Mouse (Mus musculus): ENCODE measurements at regions not wholly inside any gene's neighbourhood (a gene's known extent, or its start where the extent isn't known, plus 50 kb on each side); places are given as distances from the start of the nearest gene placed in this dataset.

DNA sequence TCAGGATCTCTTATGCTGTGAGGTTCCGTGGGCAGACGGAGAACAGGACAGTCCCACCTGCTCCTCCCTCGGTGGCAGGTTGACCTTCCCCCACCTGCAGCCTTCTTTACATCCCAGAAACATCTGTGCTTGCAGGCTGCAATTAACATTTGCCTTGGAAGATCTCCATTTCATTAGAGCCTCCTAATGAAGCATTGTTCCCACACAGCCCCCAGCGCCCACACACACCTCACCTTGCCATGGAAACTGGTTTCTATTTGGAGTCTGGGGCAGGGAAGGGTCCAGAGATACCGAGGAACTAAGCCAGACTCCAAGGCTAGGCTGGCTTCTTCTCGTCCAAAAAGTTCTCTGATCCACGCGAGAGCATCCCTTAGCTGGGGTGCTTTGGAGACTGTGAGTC is 56.6 kb upstream of the Rpl38 start:
- no peak for DNase-seq

DNA sequence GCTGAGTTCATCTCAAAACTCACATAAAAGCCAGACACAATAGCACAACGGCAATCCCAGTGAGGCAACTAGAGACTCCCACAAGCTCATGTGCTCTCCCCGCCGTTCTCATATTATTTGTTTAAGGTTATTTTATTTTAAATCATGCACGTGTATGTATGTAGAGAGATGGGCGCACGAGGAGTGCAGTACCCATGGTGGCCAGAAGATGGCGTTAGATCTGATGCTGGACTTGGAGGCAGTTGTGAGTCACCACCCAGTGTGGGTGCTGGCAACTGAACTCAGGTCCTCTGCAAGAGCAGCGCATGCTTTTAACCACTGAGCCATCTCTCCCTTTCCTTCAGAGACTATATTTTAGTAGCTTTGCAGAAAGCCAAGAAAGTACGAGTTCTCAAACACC is 60.3 kb upstream of the Rpl38 start:
- DNase-seq: no peak

DNA sequence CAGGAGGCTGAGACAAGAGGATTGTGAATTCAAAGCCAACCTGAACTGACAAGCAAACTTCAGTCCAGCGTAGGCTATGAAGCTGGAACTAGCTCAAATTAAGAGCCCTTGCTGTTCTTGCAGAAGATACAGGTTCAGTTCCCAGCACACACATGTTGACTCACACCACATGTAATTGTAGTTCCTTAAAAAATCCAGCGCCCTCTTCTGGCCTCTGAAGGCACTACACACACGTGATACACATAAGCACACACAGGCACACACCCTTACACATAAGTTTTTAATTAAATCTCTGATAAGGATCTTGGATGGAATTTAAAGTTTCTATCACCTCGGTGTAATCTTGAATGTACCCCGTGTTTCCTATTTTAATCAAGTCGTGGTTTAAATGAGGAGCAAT is 65.2 kb upstream of the Rpl38 start:
- DNase-seq: no peak

DNA sequence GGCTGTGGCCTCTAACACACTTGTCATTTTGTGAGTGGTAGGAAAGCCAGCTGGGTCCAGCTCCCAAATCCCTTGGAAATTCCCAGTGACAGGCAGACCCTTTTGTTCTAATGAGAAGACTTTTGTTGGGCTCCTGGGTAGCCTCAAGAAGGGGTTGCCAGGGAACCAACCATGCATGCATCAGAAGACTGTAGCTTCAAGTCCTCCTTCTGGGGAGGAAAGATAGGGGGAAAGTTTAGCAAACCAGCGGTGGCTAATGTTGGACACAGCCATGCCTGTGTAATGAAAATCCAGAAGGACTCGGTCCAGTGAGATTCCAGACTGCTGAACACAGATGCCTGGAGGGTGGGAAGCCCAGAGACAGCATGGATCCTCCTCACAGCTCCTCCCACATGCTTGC is 71.1 kb upstream of the Rpl38 start:
- DNase-seq: no peak

DNA sequence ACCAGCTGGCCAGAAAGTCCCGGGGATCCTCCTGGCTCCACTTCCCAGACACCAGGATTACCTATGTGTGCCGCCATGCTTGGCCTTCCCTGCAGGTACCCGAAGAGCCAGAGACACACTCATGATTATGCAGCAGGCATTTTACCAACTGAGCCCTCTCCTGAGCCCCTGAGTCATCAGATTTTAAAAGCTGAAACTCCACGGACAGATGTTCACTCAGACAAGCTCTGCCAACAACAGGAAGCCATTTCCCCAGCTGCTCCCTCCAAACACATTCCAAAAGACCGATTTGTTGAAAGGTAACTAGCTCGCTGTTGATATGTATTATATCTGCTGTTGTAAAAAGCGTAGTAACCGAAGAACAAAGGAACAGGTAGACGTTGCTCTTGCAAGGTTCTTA is 75.4 kb upstream of the Rpl38 start:
- DNase-seq: no peak

DNA sequence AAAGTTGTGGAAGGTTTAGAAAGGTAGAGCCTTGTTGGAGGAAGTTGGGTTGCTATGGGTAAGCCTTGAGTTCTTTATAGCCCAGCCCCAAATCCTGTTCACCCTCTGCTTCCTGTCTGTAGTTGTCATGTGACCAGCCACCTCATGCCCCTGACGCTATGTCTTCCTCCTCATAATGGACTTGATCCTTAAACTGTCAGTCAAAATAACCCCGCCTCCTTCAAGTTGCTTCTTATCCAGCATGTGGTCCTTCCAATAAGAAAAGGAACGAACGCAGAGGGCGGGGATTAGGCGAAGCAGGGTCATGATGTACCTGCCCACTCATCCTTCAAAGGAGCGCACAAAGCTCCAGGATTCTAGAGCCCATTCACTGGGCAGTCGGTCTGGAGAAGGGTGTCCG is 79.8 kb upstream of the Rpl38 start:
- DNase-seq: no peak

DNA sequence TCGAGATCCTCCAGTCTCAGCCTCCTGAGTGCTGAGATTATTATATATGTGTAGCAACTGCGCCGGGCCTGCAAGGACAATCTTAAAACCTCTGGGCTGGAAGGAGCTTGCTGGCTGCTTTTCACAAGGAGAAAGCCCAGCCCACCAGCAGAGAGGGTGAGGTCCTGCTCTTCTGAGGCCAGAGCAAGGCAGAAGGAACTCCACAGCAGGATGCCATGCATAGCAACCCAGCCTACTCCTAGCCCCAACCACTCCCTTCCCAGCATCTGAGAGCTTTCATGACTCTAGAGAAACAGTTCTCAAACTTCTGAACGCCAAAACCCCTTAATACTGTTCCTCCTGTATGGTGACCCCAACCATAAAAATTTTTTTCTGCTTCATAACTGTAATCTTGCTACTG is 80.3 kb upstream of the Rpl38 start:
- DNase-seq: no peak

DNA sequence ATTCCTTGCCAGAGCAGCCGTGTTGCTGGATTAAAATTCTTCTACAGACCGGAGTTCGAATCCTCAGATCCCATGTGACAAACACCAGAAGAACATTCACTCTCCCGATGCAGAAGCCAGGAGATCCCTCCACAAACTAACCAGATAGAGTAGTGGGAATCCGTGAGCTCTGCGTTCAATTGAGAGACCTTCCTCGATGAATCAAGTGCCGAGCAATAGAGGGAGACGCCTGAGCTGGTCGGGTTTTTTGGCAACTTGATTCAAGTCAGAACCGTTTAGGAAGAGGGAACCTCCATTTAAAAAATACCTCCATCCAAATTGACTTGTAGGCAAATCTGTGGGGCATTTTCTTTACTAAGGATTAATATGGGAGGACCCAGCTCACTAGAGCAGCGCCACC is 81.9 kb upstream of the Rpl38 start:
- no peak for DNase-seq

DNA sequence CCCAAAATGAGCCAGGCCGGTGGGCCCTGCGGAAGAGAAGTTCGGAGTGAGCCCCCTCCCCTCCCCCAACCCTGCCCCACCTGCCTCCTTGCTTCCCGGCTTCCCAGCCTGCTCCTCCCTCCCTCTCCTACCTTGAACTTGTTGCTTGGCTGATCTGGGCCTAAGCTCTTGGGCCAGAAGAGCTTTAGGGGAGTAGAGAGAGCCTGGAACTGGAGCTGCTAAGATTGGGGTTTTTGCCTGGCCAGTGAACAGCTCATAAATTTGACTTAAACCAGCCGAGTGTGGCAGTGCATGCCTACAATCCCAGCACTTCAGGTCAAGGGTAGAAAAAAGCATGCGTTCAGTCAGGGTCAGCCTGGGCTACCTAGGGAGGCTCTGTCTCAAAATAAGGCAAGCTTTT is 83.5 kb upstream of the Rpl38 start:
- no peak for DNase-seq

DNA sequence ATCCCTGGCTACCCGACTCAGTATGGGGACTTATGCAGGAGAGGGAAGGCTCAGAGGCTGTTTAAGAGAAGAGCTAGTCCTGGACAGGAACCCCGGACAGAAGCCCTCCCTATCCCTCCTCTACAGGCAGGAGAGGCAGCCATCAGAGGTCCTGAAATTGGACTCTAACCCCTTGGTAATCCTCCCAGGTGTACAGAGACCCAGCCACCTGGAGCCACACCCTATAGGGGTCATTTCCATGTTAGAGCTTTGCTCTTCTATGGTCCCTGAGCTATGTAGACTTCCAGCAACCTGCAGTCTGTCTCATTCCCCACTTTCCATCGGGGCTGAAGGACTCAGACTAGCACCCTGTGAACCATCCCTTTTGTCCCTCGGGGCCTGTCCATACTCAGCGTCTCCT is 84.2 kb upstream of the Rpl38 start:
- DNase-seq: no peak

DNA sequence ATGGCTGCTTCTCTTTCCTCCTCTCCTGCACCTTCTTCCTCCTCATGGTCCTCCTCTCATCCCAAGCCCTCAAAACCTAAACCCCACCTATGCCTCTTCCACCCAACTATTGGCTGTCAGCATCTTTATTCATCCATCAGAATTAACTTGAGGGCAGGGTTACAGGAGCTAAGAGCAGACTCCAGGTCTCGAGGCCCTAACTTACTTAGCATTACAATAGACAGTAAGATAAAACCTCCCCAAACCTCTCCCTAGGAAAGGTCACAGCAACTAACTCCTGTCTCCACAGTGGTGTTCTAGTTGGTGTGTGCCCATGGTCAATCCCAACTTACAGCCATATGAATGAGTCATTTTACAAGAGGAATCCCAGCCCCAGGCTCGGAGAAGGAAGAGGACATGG is 88.3 kb upstream of the Rpl38 start:
- DNase-seq: no peak

DNA sequence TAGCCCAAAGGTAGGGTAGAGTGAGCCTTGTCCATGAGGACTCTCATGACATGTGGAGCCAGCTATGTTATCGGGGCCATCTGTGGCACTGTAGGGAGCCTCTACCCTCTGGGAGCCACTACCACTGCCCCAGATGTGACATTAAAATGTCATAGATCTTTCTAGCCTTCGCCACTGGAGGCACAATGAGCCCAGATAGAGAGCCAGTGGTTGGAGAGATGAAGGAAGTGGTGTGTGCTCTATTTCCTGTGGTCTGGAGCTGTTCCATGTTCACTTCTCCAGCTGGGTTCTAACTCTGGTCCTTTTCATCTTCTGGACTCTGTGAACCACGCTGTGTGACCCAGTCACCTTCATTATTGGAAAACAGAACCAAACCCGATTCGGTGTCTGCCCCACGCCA is 89.8 kb upstream of the Rpl38 start:
- DNase-seq: no peak

DNA sequence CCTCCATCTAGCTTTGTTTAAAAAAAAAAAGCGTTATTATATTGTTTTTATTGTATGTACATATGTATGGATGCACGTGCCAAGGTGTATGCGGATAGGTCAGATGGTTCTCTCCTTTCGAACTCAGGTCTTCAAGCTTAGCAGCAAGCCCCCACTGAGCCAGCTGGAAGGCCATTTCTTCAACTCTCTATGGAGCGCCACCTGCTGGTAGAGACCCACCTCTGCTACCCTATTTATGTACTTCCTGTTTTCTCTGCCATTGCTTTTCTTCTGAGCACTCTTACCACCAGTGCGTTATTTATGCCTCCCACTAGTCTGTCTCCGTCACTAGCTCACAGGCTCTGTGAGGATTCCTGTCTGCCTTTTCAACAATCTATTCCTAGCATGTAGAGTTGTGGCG is 91.5 kb upstream of the Rpl38 start:
- no peak for DNase-seq

DNA sequence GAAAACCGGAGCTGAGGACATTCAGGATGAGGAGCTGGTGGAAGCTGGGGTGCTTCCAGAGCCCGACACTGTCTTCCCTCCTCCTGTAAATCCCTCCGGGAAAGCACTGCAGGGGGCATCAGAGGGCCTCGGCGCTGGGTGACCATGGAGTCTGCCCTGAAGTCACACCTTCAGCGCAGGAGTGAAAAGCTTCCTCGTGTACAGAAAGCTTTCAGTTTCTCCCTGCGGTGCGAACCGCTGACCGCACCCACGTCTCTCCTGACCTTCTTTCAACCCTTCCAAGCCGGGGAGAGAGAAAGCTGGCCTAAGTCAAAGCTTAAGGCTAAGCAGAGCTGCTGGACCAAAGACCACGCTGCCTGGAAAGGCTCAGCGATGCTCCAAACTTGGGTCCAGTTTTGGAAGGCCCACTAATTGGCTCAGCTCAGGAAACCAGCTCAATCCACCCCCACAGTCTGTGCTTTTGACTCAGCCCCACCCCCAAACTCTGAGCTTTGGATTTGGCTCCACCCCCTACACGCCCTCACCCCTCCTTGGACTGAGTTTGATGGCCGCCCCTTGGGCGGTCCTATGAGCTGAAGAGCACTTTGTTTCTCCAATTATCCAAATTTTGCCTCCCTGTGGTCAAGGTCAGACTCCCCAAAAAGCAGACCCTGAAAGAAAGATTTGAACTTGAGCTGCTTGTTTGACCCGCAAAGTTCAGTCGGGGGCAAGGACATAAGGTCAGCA is 97.0 kb upstream of the Rpl38 start:
- DNase-seq: no peak

DNA sequence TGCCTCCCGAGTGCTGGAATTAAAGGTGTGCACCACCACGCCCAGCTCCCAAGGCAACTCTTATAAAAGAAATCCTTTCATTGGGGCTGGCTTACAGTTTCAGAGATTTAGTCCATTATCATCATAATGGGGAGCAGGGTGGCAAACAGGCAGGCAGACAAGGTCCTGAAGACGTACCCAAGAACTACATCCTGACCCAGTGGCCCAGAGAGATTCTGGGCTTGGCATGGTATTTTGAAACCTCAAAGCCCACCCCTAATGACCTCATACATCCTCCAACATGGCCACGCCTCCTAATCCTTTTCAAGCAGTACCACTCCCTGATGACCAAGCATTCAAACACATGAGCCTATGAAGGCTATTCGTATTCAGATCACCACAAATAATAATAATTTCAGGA is 98.2 kb upstream of the Rpl38 start:
- DNase-seq: no peak

DNA sequence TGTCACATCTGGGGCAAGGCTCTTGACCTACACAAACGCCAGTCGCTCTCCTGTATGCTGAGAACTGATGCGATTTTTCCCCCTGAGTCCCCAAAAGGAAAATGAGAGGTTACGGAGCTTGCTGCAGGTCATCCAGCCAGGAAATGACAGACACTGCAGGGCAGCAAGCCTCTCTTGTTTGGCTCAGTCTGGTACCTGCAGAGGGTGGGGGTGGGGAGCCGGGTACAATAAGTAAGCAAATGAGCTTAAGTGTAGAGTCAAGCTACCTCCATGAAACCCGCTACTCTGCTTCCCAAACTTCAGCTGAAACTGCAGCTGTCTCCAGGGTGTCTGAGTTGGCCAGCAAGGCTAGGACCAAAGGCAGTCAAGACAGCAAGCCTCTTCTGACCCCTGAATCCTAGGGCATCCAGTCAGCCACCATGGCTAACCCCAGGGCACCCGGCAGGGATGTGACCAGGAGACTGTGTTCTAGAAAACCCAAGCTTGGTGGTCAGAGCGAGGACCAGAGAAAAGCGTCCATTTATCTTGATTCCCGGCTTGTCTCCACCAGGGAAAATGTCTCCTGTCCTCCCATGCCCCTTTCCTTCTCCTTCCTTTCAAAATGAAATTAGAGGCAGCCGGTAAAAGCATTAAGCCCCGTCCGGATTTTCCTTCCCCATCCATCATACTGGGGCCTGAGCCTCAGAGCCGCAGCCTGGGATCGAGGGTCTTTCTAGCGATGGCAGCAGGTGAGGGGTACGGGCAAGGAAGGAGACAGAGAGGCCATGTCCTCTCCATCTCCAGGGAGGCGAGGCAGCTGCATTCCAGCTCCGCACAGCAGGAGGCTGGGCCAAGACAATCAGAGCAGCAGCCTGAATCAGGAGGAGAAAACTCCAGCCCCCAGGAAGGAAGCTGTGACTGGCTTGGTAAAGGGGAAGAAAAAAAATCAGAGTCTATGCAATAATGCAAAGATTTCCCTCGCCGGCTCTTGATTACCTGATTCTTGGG is 100.2 kb upstream of the Rpl38 start:
- no peak for DNase-seq

DNA sequence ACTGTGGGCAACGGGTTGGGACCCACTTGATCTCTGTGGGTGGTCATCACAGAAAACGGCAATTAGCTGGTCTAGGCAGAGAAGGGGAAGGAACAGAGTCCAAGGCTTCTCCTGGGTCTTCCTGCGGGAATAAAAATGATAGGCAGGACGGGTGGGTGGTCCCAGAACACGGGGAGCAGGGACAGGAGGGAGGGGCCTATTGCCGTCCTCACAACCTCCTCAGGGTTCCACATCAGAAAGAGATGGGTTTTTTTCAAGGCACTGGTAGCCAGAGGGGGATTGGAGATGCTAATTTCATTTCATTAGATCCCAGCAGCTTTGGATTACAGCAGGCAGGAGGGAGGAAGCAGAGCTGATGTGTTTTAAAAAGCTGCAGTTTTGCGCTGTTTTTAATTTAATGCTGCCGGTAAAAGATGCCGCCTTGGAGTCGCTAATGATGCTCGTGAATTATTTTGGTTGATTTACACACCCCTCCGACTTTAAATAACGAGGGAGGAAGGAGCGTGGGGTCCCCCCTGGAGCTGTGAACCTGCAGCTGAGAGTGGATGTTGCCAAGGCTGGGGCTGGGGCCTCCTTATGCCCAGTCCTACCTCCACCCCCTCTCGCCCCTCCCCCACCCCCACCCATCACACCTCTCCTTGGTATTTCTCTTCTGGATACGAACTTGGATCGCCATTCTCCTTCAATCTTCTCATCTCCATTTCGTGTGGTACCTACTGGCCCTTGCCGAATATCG is 101.1 kb upstream of the Rpl38 start:
- DNase-seq: no peak

DNA sequence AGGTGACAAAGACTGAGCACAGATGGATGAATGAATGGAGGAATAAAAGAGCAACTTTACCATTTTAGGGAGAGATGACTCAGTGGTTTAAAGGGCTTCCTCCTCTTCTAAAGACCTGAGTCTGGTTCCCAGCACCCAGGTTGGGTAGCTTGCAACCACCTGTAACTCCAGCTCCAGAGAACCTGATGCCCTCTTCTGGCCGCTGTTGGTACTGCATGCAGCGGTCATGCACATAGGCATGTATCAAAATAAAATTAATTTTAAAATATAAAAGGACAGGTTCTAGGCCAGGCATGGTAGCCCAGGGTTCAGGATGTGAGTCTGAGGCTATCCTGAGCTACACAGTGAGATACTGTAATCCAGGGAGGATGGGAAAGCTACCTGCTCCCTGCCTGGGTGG is 103.4 kb upstream of the Rpl38 start:
- DNase-seq: no peak

DNA sequence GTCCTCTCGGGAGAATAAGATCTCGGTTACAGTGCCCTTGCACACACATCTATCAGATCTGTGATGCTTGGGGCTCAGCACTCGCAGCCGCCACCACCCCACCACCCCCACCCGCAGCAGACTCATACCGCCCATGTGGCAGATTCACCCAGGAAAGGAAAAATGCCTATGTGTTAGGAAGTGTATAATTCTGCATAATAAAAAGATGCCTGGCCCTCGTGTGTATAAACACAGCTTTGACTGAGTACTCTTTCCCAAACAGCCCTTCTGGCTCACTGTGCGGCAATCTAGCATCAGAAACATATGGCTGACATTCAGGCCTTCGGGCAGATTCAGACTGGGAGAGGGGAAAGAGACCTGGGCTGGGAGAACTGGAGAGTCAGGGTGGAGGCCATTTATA is 105.2 kb upstream of the Rpl38 start:
- DNase-seq: no peak

DNA sequence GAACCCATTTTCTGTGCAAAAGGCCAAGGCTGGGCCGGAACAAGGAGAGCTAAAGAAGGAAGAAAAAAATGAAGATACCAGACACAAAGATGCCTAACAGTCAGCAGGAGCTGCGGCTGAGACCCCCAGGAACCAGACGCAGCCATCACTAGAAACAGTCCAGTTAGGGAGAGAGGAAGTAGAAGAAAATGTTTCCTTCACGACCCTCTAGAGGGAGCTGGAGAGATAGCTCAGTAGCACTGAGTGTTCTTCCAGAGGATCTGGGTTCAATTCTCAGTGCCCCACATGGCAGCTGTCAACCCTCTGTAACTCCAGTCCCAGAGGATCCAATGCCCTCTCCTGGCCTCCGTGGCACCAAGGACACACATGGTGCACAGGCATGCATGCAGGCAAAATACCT is 113.7 kb upstream of the Rpl38 start:
- no peak for DNase-seq

DNA sequence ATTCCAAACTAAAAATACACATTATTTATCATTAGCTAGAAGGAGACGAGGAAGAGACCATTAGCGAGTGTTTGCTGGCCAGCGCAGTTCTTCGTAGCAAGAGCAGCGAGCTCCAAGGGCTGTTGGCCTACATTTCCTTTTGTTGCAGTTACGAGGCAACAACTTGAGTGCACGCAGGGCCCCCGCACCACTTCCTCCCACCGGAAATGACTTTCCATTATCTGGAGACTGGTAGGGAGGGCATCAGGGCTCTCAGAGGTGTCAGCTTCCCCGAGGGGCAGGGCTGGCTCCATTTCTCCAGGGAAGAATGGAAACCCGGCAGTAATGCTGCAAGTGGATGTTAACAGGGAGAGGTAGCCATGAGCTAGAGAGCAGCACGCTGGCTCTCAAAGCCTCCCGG is 114.3 kb upstream of the Rpl38 start:
- DNase-seq: no peak

DNA sequence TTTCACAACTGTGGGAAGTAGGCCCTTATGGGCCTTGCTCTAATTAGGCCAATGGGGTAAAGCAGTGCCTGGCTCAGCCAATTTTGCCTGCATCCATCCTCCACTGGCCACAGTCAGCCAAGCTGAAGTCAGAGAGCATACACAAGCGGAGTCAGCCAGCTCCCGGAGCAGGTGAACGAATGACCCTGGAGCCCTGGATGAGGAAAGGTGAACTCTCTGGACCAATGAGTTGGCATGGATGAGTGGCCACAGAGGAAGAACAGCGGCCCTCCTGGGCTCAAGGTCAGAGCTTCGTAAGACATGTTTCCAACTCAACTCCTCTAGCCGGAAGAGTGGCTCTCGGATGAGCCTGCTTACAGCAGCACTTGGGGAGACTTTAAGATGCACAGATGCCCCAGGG is 116.1 kb upstream of the Rpl38 start:
- no peak for DNase-seq

DNA sequence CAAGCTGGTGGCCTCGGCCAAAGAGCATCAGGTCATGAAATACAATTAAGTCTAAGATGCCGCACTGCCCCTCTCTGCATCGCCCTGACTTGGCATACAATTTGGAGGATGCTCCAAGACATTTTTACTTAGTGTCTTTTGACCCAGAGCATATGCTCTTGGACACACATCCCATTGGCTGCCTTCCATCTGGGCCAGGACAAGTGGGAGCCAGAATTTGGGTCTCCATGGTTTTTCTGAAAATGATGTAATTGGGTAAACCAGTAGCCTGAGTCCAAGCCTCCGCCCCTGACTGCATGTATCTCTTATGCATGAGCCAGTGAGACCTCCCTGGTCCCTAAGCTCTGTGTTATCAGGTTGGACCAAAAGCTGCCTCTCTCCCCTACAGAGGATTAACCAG is 117.1 kb upstream of the Rpl38 start:
- DNase-seq: peak; percentile 35

DNA sequence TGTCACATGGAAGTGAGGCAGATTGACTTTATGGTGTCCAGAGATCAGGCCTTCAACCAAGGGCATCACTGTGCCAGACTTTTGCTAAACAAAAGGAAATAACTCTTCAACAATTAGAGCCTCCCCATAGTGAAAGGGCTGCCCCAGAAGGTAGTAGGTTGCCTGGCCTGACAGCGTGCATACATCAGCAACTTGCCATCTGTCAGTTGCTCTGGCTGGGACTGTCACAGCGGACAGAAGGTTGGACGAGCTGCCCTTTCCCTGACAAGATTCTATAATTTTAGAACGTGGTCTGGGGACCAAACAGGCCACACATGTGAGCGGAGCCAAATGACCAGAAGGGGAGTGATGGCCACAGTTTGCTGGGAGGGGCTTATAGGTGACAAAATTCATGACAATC is 119.7 kb upstream of the Rpl38 start:
- DNase-seq: peak; percentile 54
